ENCODE assay signal across 11 mouse cellular contexts in the genomic region with DNA sequence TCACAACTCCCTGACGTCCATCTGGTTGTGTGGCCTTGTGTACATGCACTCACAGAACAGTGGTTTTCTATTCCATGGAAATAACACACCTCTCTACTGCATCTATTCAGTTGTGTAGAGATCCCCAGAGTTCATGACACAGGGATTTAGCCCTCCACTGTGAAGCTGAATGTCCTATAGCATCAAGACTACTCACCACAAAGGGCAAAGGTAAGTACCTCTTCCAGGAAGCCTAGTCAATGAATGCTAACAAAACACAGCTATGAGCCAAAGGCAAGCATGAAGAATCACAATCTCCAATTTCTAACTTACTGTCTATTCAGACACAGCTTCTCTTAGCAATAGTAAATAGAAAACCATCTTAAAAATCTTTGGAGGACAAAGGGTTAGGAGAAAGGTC. TPM values are rescaled to one million over a fixed set of nuclear protein-coding genes. Genes with fewer than 3 reads are reported as not detected.
"Had no signal": no experiment of that assay in that cellular context is flagged by ENCODE, and none has a peak within 500 bp of the region (broad histone marks: within the 10 kb centered on the region; RNA-seq: fewer than 3 reads in every experiment).

No protein-coding gene starts in this region.

- H3K4me3 ChIP-seq: intestine, embryonic 15.5 days; limb, embryonic 15.5 days; midbrain, embryonic 13.5 days had no signal

- ATAC-seq: intestine, embryonic 15.5 days; lung, postnatal 0 days; midbrain, embryonic 13.5 days had no signal

- H3K9me3 ChIP-seq: intestine, embryonic 15.5 days; limb, embryonic 15.5 days; midbrain, embryonic 13.5 days had no signal

- H3K27ac ChIP-seq: hindbrain, embryonic 14.5 days; intestine, embryonic 15.5 days; limb, embryonic 15.5 days; midbrain, embryonic 13.5 days had no signal

- H3K4me1 ChIP-seq: intestine, embryonic 15.5 days; limb, embryonic 15.5 days; midbrain, embryonic 13.5 days had no signal

- H3K36me3 ChIP-seq: intestine, embryonic 15.5 days; limb, embryonic 15.5 days; midbrain, embryonic 13.5 days had no signal

- H3K9ac ChIP-seq: hindbrain, embryonic 14.5 days; intestine, embryonic 15.5 days; limb, embryonic 15.5 days; midbrain, embryonic 13.5 days had no signal

- DNase-seq: lung, adult 2 months; lung, postnatal 36 days; right cerebral cortex, adult 18-20 months; right cerebral cortex, postnatal 25 days; thymus, postnatal 36 days had no signal

- H3K4me2 ChIP-seq: hindbrain, embryonic 14.5 days; intestine, embryonic 15.5 days; limb, embryonic 15.5 days; midbrain, embryonic 13.5 days had no signal

- H3K27me3 ChIP-seq: intestine, embryonic 15.5 days; limb, embryonic 15.5 days; midbrain, embryonic 13.5 days had no signal

RNA-seq across cellular contexts. Expression of gene Lpin3, which starts 32.8 kb away (rescaled TPM):
- total RNA-seq: megakaryocyte progenitor cell, adult 5-6 weeks had no signal
